Mouse (Mus musculus): ENCODE measurements around the gene Olfr586.

Gene Olfr586

GRCm38 (mm10) chr7:103125538-103125937 lies at the start of gene Olfr586:
Olfr586 (minus strand) TSS chr7:103125638.
- no peak for DNase-seq

GRCm38 (mm10) chr7:103169697-103170096 lies 44.3 kb upstream of the Olfr586 start:
- DNase-seq, result no peak

DNA sequence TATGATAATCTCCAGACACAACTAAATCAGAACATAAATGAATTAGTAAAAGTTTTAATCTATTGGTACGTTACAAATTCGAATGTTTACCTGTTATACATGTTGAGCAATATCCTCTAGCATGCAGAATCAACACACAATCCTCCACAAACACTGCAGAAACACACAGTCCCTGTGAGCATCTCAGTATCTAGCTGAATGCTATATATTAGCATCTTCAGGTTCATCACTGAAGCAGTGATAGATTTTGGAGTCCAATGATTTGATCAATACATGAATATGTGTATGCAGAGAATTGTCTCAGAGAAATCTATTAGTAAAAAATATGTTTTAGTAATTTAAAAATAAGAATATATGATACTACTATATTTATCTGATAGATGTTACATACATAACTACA lies 30.8 kb upstream of the Olfr586 start, which contains the start of gene Olfr589:
Olfr589 (minus strand) TSS at position 101 of the 400 bp plus-strand sequence.
- no peak for DNase-seq

DNA sequence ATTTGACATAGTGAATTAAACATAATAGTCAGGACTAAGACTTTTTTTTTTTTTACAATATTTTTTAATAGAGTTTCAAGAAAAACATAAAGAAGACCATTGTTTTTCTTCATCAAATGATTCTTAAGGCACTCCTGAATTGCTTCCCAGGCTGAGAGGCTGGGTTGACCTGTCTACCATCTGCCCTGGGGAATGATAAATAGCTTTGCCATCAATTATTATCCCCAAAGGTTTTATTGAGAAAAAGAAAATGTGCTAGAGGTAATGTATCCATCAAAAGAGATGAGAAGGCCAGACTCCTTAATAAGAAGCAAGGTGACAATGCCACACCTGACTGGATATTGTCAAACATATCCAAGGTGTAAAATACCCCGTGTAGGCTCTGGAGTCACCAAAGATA lies 15.1 kb upstream of the Olfr586 start, which contains the start of gene Olfr588-ps1:
Olfr588-ps1 (plus strand) TSS at position 301 of the 400 bp plus-strand sequence.
- DNase-seq, result no peak

GRCm38 (mm10) chr7:103119406-103119805 lies 6.0 kb downstream of the Olfr586 start:
- DNase-seq, result no peak

DNA sequence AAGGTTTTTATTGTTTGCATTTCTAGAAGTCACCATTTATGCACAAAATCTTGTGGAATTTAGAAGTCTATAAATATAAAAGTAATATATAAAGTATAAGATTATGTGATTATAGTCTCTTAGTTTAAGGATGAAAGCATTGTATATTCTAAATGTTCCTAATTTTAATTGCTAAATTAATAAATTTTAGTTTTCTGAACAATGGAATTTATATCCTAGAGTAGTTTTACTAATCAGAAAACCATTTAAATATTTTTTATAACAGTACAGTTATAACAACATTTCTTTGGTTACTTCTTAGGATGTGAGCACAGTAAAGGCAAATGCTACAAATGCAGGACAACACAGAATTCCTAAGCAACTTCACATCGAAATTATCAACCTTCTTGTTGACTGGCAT lies 28.0 kb downstream of the Olfr586 start, which contains the start of gene Olfr585:
Olfr585 (plus strand) TSS at position 301 of the 400 bp plus-strand sequence.
- DNase-seq, result no peak

DNA sequence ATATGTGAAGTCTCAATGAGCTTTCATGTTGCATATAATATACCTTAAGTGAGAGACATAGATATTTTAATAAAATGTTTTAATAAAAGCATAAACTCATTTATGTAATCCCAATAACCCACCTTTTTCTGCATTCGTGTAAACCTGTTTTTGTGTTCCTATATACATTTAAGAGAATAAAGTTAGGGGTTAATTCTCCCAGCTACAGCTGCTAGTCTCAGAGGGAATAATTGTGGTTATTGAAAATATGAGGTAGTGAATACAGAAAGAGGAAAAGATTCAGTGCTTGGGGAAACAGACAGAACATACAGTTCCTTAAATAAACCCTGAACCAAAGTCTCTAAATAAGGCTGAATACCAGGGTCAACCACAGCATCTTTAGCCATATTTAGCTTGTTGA lies 43.9 kb downstream of the Olfr586 start, which contains the start of gene Olfr584:
Olfr584 (plus strand) TSS at position 301 of the 400 bp plus-strand sequence.
- no peak for DNase-seq
